In the genomic region with DNA sequence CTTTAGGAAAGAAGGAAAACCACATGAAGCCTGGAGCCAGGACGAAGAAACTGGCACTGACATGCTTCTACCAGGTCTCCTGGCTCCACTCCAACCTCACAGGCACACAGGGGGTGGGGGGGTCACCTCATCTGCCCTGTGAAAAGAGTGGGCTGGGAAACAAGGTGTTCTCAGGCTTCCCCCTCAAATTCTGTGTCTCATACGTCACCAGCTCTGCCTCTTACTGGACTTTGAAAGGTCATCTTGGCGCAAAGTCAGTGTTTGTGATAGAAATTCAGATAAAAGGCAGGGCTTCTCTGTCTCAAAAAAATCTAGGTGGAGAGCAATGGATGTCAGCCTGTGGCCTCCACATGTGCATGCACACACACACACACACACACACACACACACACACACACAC, we compare ENCODE assay signal across 42 mouse cellular contexts. TPM values are rescaled to one million over a fixed set of nuclear protein-coding genes. Genes with fewer than 3 reads are reported as not detected.
DNase-seq lines count a peak whose midpoint lies in the region; ATAC-seq and TF ChIP-seq lines count a peak whose summit lies in the region.
"Had no signal": no experiment of that assay in that cellular context is flagged by ENCODE, and none has a peak within 500 bp of the region (broad histone marks: within the 10 kb centered on the region; RNA-seq: fewer than 3 reads in every experiment).

No protein-coding gene starts in this region.

- H3K4me2 ChIP-seq in stomach, postnatal 0 days (replicated peaks; ENCODE audit: low read depth) = no peak overlapping the region
- H3K4me2 ChIP-seq: hindbrain, embryonic 15.5 days; limb, embryonic 15.5 days had no signal

- H3K27me3 ChIP-seq in liver, adult 2 months (ENCODE audit: control insufficient read depth, insufficient read depth, low read length) = no peaks in the 10 kb centered on the region
- H3K27me3 ChIP-seq in stomach, postnatal 0 days (ENCODE audit: control insufficient read depth, insufficient read depth, low read length) = no peaks in the 10 kb centered on the region
- H3K27me3 ChIP-seq: CH12.LX; hindbrain, embryonic 15.5 days; limb, embryonic 15.5 days had no signal

- no peak for ATAC-seq in stomach, postnatal 0 days (ENCODE audit: low FRiP score, low TSS enrichment)
- ATAC-seq: activated CD4-positive, CD25-positive, alpha-beta regulatory T cell, adult 4 months; forebrain, embryonic 16.5 days; inflammation-experienced regulatory T-cells, adult 6 months had no signal

- no peak for TF ChIP-seq POLR2A in liver, adult 2 months (IDR thresholded peaks at IDR 0.05; ENCODE audit: extremely low read depth, insufficient read depth, low read length)

- DNase-seq in adrenal gland, adult (ENCODE audit: inconsistent age in 2 of 2, low spot score in 1 of 2) = peak; percentile 31 to 62
- DNase-seq in adrenal gland, postnatal 25 days = no peak
- DNase-seq in heart, adult 11 months = peak; percentile 60
- no peak for DNase-seq in heart, postnatal 10 days
- peak; percentile 69 for DNase-seq in liver, adult 2 months (ENCODE audit: extremely low read depth, low read depth, low spot score)
- DNase-seq in liver = no peak
- no peak for DNase-seq in stomach, postnatal 0 days (ENCODE audit: low spot score)
- no peak for DNase-seq in kidney, postnatal 10 days
- DNase-seq: cerebellum, adult 11 months; cerebellum, adult 9-10 months; cerebellum, postnatal 36 days; embryo, embryonic 11 days; gastrocnemius, adult 2 months; gastrocnemius, postnatal 36 days; heart, adult 2 months; kidney, adult 11 months; kidney, postnatal 36 days; midbrain, embryonic 14.5 days; thymus, adult 2 months; thymus, postnatal 36 days had no signal

- no peaks in the 10 kb centered on the region for H3K36me3 ChIP-seq in liver, adult 2 months (ENCODE audit: control insufficient read depth, insufficient read depth, low read length)
- no peaks in the 10 kb centered on the region for H3K36me3 ChIP-seq in stomach, postnatal 0 days (ENCODE audit: control insufficient read depth, insufficient read depth, low read length)
- H3K36me3 ChIP-seq: hindbrain, embryonic 10.5 days; hindbrain, embryonic 15.5 days; limb, embryonic 15.5 days had no signal

- TF ChIP-seq EP300 in stomach, postnatal 0 days (optimal IDR thresholded peaks at IDR 0.05) = no peak

- WGBS in liver, adult 2 months = 22% methylated on average over 3 of the region's 3 CpGs
- 44% methylated on average over 3 of the region's 3 CpGs for WGBS in stomach, postnatal 0 days

- H3K9me3 ChIP-seq in stomach, postnatal 0 days (ENCODE audit: control insufficient read depth, low read length) = no peaks in the 10 kb centered on the region
- H3K9me3 ChIP-seq: hindbrain, embryonic 10.5 days; hindbrain, embryonic 15.5 days; limb, embryonic 15.5 days had no signal

- peaks cover 16% of the 10 kb centered on the region for H3K4me1 ChIP-seq in liver, adult 2 months (ENCODE audit: control insufficient read depth, insufficient read depth, low read length)
- 0 out of 2 replicates have a peak, but pooled peaks cover 2% of the 10 kb centered on the region for H3K4me1 ChIP-seq in stomach, postnatal 0 days (replicated peaks; ENCODE audit: control insufficient read depth, insufficient read depth)
- H3K4me1 ChIP-seq: hindbrain, embryonic 10.5 days; hindbrain, embryonic 15.5 days had no signal

- peak overlapping the region; percentile 9; the same call in 1 of the 2 replicates for H3K27ac ChIP-seq in liver, adult 2 months (replicated peaks; ENCODE audit: insufficient read depth, low read depth, low read length)
- H3K27ac ChIP-seq in stomach, postnatal 0 days (replicated peaks) = peak overlapping the region; percentile 69
- H3K27ac ChIP-seq: gastrocnemius, adult 2 months; heart, adult 2 months; hindbrain, embryonic 10.5 days; hindbrain, embryonic 15.5 days; layer of hippocampus, adult 2 months; left cerebral cortex, adult 2 months; limb, embryonic 15.5 days; macrophage had no signal

- H3K4me3 ChIP-seq in liver, adult 2 months (ENCODE audit: insufficient read depth, low read depth, low read length) = no peak overlapping the region
- no peak overlapping the region for H3K4me3 ChIP-seq in stomach, postnatal 0 days (ENCODE audit: low read depth, low read length)
- H3K4me3 ChIP-seq: erythroblast, embryonic 14.5 days; gastrocnemius, adult 2 months; heart, adult 2 months; hindbrain, embryonic 10.5 days; hindbrain, embryonic 15.5 days; layer of hippocampus, adult 2 months; left cerebral cortex, adult 2 months; limb, embryonic 15.5 days had no signal

- no peaks in the 10 kb centered on the region for H3K79me2 ChIP-seq in liver, adult 2 months (ENCODE audit: control insufficient read depth, insufficient read depth, low read length)

- no peak overlapping the region for H3K9ac ChIP-seq in liver, adult 2 months (ENCODE audit: low read depth, low read length)
- no peak overlapping the region for H3K9ac ChIP-seq in stomach, postnatal 0 days (ENCODE audit: low read length)
- H3K9ac ChIP-seq: hindbrain, embryonic 15.5 days; limb, embryonic 15.5 days had no signal

- no peak for TF ChIP-seq CTCF in liver, adult 2 months (IDR thresholded peaks at IDR 0.05; ENCODE audit: low read depth, low read length)
- TF ChIP-seq CTCF in stomach, postnatal 0 days (IDR thresholded peaks at IDR 0.05; ENCODE audit: low read depth) = no peak

- intact Hi-C loops in heart, postnatal 10 days (cut with DNase I) = no loop called here

RNA-seq across cellular contexts. Expression of a gene that starts 12.6 kb away (rescaled TPM):
- 0.15 TPM in 1 of 2 replicates, not detected in the other for total RNA-seq in adrenal gland, postnatal 25 days (2021)
- not detected for total RNA-seq in heart, postnatal 10 days (2021)
- total RNA-seq in liver, adult 2 months (2014; rRNA removed) = 0.13 and 0.18 TPM in 2 replicates
- polyA plus RNA-seq in liver, adult 2 months (2012; rRNA removed) = 0.04 TPM in 1 of 2 replicates, not detected in the other
- 10.2 and 10.6 TPM in 2 replicates for polyA plus RNA-seq in stomach, postnatal 0 days (2015; fragmentation: Nextera tagmentation; extraction: Ambion mirVana)
- total RNA-seq: CH12.LX; gastrocnemius, adult 2 months; gastrocnemius, postnatal 36 days; heart, adult 2 months; layer of hippocampus, postnatal 14 days; megakaryocyte-erythroid progenitor cell, adult 5-6 weeks; monocyte, adult 5-6 weeks had no signal
- polyA plus RNA-seq: activated CD4-positive, CD25-positive, alpha-beta regulatory T cell, adult 4 months; C2C12; embryonic facial prominence, embryonic 14.5 days; erythroblast, embryonic 14.5 days; forebrain, embryonic 11.5 days; forebrain, embryonic 16.5 days; heart, adult 2 months; heart, postnatal 0 days; hindbrain, embryonic 10.5 days; hindbrain, embryonic 15.5 days; inflammation-experienced regulatory T-cells, adult 6 months; macrophage had no signal

RNA-seq across cellular contexts. Expression of a gene that starts 31.1 kb away (rescaled TPM):
- total RNA-seq in adrenal gland, postnatal 25 days (2021) = not detected in 2 replicates
- under 1 TPM; 0.10 to 0.14 TPM for total RNA-seq in heart, postnatal 10 days (2021)
- total RNA-seq in liver, adult 2 months (2014; rRNA removed) = 0.09 and 0.20 TPM in 2 replicates
- polyA plus RNA-seq in liver, adult 2 months (2012; rRNA removed) = 0.05 and 0.15 TPM in 2 replicates
- polyA plus RNA-seq in stomach, postnatal 0 days (2015; fragmentation: Nextera tagmentation; extraction: Ambion mirVana) = 0.11 and 0.12 TPM in 2 replicates
- total RNA-seq: CH12.LX; ES-E14; gastrocnemius, adult 2 months; layer of hippocampus, adult 2 months; layer of hippocampus, postnatal 14 days; left cerebral cortex, adult 2 months; left cerebral cortex, postnatal 25 days; monocyte, adult 5-6 weeks had no signal
- polyA plus RNA-seq: C2C12; erythroblast, embryonic 14.5 days; forebrain, embryonic 11.5 days; forebrain, embryonic 16.5 days; hindbrain, embryonic 15.5 days; midbrain, embryonic 14.5 days; neural tube, embryonic 14.5 days had no signal

RNA-seq across cellular contexts. Expression of a gene that starts 52.2 kb away (rescaled TPM):
- 0.21 TPM in 1 of 2 replicates, not detected in the other for total RNA-seq in adrenal gland, postnatal 25 days (2021)
- total RNA-seq in heart, postnatal 10 days (2021) = not detected
- under 0.01 and 0.07 TPM in 2 replicates for total RNA-seq in liver, adult 2 months (2014; rRNA removed)
- polyA plus RNA-seq in liver, adult 2 months (2012; rRNA removed) = 0.04 TPM in 1 of 2 replicates, not detected in the other
- 0.13 and 0.21 TPM in 2 replicates for polyA plus RNA-seq in stomach, postnatal 0 days (2015; fragmentation: Nextera tagmentation; extraction: Ambion mirVana)
- total RNA-seq: CH12.LX; gastrocnemius, adult 2 months; gastrocnemius, postnatal 36 days; heart, adult 2 months; megakaryocyte-erythroid progenitor cell, adult 5-6 weeks; monocyte, adult 5-6 weeks had no signal
- polyA plus RNA-seq: activated CD4-positive, CD25-positive, alpha-beta regulatory T cell, adult 4 months; C2C12; embryonic facial prominence, embryonic 14.5 days; erythroblast, embryonic 14.5 days; heart, adult 2 months; heart, postnatal 0 days; inflammation-experienced regulatory T-cells, adult 6 months; kidney, embryonic 14.5 days; macrophage had no signal

Comparison
In these comparisons a context has a peak if more than half of its experiments do, and no peak if none do; other contexts are left out.
1. DNase-seq: peak in adrenal gland, adult (2 of 2), heart, adult 11 months (single experiment) and liver, adult 2 months (single experiment); none in adrenal gland, postnatal 25 days (single experiment), heart, postnatal 10 days (0 of 2), liver (single experiment), stomach, postnatal 0 days (single experiment) and kidney, postnatal 10 days (single experiment).